Mouse (Mus musculus): ENCODE results near the gene Pkd1l2.

Pkd1l2 gene

GRCm38 (mm10) chr8:116975066-116975465 lies 107.2 kb downstream of the Pkd1l2 start:
- DNase-seq (ENCODE audit: low read depth, low spot score), result no peak

GRCm38 (mm10) chr8:116969531-116969930 lies 112.7 kb downstream of the Pkd1l2 start:
- no peak for DNase-seq (ENCODE audit: low read depth, low spot score)

GRCm38 (mm10) chr8:116954415-116954814 lies 127.8 kb downstream of the Pkd1l2 start:
- DNase-seq (ENCODE audit: low read depth, low spot score), result no peak

- DNase-seq (ENCODE audit: low read depth, low spot score), result no peak
Observed at GRCm38 (mm10) chr8:116952428-116952827, 129.8 kb downstream of the Pkd1l2 start.

GRCm38 (mm10) chr8:116951778-116952177 lies 130.5 kb downstream of the Pkd1l2 start:
- no peak for DNase-seq (ENCODE audit: low read depth, low spot score)

GRCm38 (mm10) chr8:116951369-116951768 lies 130.9 kb downstream of the Pkd1l2 start:
- no peak for DNase-seq (ENCODE audit: low read depth, low spot score)

GRCm38 (mm10) chr8:116947589-116947988 lies 134.7 kb downstream of the Pkd1l2 start:
- DNase-seq (ENCODE audit: low read depth, low spot score), result peak; percentile 70

GRCm38 (mm10) chr8:116946851-116947250 lies 135.4 kb downstream of the Pkd1l2 start:
- DNase-seq (ENCODE audit: low read depth, low spot score), result no peak

GRCm38 (mm10) chr8:116946268-116946838 lies 135.9 kb downstream of the Pkd1l2 start:
- peak; percentile 77 for DNase-seq (ENCODE audit: low read depth, low spot score)

All from A20 (cell line).